Mouse (Mus musculus): ENCODE results near the gene Abcc3. TPM values are rescaled to one million over a fixed set of nuclear protein-coding genes. Genes with fewer than 3 reads are reported as not detected.

Gene Abcc3
- total RNA-seq (2023) = 1.1 to 1.9 TPM (median 1.4 TPM) in 4 replicates

DNA sequence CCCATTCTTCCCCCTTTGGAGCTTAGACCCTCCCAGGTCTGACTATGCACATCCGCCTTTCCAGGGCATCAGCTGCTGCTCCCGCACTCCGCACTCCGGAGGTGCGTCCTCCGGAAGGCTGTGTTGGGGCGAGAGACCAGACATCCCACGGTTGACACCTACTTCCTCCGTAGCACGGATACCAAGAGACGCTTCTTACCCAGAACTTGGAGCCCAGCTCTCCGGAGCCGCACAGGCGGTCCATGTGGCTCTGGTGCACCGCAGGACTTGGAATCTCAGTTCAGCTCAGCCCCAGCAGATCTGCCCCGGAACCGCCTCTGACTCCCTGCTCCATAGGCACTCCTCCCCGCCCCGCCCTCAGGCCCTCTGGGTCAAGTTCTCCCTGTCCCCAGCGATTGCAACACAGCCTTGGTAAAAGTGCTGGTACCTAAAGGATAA, at the start of gene Abcc3:
TSS of gene Abcc3 (minus strand) at position 326 of the 438 bp plus-strand sequence.

DNA sequence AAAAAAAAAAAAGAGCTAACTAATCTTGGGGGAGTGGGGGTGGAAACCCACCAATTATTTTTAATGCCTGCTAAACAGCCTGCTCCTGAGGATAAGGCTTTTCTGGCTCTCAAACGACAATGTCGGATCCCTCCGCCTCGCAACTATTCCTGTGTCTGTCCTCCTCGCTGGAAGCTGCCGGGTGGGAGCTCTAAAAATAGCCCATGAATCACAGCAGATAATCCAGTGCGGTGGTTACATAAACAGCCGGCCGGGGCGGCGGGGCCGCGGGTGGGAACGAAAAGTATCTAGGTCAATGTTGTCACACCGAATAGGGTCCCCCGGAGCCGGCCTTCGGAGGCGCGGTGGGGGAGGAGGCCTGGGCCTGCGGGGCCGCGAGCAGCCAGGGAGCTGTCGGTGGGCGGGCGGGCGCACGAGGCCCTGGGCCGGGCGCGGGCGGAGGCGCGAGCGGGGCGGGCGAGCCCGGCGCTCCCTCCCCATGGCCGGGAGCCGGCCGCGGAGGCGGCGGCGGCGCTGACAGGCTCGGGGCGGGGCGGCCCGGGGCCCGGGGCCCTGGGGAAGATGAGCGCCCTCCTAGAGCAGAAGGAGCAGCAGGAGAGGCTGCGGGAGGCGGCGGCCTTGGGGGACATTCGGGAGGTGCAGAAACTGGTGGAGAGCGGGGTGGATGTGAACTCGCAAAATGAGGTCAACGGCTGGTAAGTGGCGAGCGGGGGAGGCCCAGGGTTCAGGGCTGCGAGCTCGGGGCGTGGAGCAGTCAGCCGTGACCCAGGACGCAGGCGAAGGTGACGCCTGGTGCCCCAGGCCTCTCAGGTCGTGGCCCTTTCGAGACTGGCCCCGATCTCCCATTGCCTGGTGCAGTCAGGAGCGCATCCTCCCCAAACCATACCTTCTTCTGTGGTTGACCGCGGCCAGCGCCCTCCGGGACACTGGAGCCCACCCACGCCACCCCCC, 64.8 kb downstream of the Abcc3 start, which contains the start of gene Ankrd40:
TSS of gene Ankrd40 (plus strand) at position 309 of the 951 bp plus-strand sequence.

DNA sequence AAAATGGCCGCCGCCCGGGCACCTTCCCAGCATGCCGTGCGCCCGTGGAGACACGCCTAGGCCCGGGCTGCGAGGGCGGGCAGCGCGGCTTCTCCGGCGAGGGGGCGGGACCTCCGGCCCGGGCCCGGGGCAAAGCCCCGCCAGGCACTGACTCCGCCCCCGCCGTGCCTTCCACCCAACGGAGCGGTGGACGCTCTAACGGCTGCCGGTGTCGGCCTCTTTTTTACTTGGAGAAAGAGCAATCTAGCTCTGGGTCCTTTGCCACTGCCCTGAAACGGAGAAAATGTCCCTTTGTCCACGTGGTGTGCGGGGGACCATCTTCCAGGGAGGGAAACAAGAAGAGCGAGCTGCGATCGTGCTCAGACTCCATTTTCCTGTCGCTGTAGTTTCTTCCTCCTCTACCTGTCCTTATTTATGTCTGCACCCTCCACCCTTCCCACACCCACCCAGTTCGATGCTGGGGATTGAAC, 70.8 kb downstream of the Abcc3 start, which contains the start of gene Luc7l3:
TSS of gene Luc7l3 (minus strand) at position 58 of the 470 bp plus-strand sequence.

Other genes starting within 250 kb of the Abcc3 start
- gene Tob1, start 181.5 kb downstream of the Abcc3 start, total RNA-seq (2023) = 33.6 to 39.7 TPM (median 36.1 TPM) in 4 replicates
- not detected in 4 replicates for gene Wfikkn2, start 147.0 kb downstream of the Abcc3 start, total RNA-seq (2023)
- not detected in 4 replicates for gene Gm21885, start 111.1 kb downstream of the Abcc3 start, total RNA-seq (2023)
- 119 to 127 TPM (median 123 TPM) in 4 replicates for gene Luc7l3, start 71.0 kb downstream of the Abcc3 start, total RNA-seq (2023)
- 57.4 to 62.7 TPM (median 59.3 TPM) in 4 replicates for gene Ankrd40, start 65.0 kb downstream of the Abcc3 start, total RNA-seq (2023)
- 0.21 TPM in 1 of 4 replicates, not detected in the others for gene Cacna1g, start 81.2 kb upstream of the Abcc3 start, total RNA-seq (2023)
- not detected in 4 replicates for gene Spata20, start 93.2 kb upstream of the Abcc3 start, total RNA-seq (2023)
- not detected in 4 replicates for gene Epn3, start 107.0 kb upstream of the Abcc3 start, total RNA-seq (2023)
- 0.27 to 1.3 TPM (median 0.58 TPM) in 3 of 4 replicates, not detected in the other for gene Mycbpap, start 128.7 kb upstream of the Abcc3 start, total RNA-seq (2023)
- 6.4 to 10.8 TPM (median 9.0 TPM) in 4 replicates for gene Rsad1, start 156.3 kb upstream of the Abcc3 start, total RNA-seq (2023)
- gene Chad, start 172.1 kb upstream of the Abcc3 start, total RNA-seq (2023) = not detected in 4 replicates
- gene Acsf2, start 208.9 kb upstream of the Abcc3 start, total RNA-seq (2023) = 73.4 to 89.5 TPM (median 79.2 TPM) in 4 replicates
- gene Lrrc59, start 236.8 kb upstream of the Abcc3 start, total RNA-seq (2023) = 71.2 to 82.9 TPM (median 72.9 TPM) in 4 replicates

All from B cell, adult 62 days (primary cell).